Mouse (Mus musculus) testis, postnatal 14 days (tissue): Measurements from ENCODE around the gene Arhgef12.
"Not testable (repeated sequence)": the region's sequence is repeated elsewhere in the genome, so short reads cannot be mapped to it uniquely, and the experiment has no call there.

Source experiments
- DNase-seq: peaks from one replicate; pipeline ENCODE4 v3.0.0; 2021; ENCODE audit warnings: low spot score

Gene Arhgef12

DNA sequence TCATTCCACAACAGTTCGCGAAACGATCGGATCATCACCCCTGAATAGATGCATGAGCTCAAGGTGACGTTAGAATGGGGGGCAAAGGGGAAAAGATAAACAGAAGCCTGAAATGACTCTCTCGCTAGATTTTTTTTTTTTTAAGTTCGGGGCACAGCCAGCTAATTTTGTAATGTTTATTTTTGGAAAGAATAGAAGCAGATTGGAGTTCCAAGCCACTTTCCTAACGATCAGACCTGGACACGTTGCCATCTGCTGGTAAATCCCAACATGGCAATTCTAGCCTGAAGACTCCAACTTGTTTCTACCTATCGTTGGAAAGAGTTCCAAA is at the start of gene Arhgef12:
TSS of gene Arhgef12 (minus strand) at position 53 of the 331 bp plus-strand sequence.
- no peak for DNase-seq

DNA sequence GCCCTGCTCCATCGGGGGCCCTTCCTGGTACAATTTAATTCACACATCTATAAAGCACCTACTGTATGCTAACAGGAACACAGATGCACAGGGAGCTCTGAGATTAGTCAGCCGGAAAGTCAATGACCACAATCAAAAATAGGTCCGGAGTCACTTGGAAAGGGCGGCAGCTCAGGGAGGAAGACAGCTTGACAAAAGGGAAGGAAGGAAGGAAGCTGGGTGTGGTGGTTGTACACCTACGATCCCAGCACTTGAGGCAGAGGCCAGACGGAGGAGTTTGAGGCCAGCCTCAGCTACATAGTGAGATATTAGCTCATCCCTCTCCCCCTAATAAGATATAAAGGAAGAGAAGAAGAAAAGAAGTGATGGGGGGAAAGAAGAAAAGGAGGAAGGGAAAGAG is 48.9 kb upstream of the Arhgef12 start:
- DNase-seq: no peak

DNA sequence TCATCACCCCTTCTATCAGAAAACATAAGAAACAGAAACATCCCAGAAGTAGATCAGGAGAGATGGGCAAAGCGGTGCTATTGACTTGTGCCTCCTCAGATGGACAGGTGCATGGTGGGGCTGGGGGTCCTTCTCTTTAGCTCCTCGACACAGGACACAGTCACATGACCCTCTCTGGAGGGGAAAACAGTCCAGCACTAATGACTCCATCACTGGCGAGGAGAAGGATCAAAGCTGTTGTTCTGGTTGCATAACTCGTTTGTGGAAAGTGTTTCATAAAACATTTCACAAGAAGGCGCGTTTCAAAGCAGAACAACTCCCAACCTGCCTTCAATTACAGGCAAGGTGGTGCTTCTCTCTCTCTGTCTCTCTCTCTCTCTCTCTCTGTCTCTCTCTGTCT is 44.7 kb upstream of the Arhgef12 start:
- no peak for DNase-seq

DNA sequence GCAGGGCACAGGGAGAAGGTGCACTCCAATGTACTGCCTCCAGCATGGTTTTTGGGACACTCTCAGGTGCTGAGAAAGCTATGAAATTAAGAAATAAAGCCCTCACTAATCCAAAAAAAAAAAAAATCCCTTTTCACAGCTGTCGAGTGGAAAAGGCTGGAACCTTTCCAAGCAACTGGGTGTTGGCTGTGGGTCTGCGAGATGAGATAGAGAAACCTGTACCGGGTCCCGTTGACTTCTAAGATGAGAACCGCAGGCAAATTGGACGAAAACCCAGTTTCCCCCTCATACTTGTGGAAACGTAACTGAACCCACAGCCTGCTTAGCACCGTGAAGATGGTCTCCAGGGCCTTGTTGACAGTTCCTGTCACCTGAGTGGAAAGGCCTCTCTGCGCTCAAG is 43.9 kb upstream of the Arhgef12 start:
- no peak for DNase-seq

DNA sequence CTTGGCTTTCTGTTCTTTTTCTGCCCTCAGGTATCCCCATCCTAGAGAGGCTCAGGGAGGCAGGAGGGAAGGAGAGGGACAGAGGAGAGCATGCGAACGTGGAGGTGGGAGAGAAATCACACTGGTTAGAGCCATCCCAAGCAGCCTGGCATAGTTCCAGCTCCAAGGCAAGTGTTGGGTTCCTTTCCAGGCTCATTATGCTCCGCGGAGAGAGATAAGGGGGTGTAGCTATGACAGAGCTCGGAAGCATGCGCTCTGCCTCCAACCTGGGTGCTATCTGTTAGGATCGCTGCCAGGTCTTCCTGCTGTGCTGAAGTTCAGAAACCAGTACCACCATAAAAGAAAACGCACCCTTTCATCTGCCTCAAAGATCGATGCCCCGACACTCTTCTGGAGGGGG is 43.0 kb upstream of the Arhgef12 start:
- peak; percentile 26 for DNase-seq

DNA sequence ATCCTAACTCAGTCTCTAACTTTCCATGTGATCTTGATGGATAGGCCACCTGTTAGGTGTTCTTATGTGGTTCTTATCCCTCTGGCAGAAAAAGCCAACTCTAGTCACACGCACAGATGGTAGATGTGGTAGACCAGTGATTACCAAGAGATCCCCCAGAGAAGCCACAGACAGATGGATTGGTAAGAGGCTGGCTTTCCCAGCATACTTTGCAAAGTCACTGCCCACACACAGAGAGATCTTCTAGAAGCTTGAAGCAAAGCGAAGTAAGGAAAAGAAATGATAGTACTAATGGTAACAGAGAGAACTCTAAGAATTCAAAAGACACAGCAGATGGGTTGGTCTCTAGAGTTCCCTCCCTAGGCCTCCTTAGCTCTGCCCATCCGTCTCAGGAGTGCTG is 42.5 kb upstream of the Arhgef12 start:
- no peak for DNase-seq

DNA sequence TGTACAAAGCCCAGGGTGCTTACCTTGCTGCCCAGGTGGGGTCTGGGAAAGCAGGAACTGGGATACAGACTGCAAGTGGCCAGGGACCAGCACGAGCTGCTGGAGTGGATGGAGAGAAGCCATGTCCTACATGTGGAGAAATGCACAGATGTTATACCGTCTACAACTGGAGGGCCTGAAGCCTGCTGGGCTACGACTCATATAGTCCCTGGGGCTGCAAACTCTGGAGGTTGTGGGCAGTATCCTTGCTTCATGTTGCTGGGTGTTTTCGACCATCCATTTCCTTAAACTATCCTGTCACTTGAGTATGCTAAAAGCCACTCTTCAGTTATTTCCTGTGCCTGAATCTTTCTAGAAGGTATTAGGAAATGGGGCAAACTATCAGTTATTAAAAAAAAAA is 38.2 kb upstream of the Arhgef12 start:
- no peak for DNase-seq

DNA sequence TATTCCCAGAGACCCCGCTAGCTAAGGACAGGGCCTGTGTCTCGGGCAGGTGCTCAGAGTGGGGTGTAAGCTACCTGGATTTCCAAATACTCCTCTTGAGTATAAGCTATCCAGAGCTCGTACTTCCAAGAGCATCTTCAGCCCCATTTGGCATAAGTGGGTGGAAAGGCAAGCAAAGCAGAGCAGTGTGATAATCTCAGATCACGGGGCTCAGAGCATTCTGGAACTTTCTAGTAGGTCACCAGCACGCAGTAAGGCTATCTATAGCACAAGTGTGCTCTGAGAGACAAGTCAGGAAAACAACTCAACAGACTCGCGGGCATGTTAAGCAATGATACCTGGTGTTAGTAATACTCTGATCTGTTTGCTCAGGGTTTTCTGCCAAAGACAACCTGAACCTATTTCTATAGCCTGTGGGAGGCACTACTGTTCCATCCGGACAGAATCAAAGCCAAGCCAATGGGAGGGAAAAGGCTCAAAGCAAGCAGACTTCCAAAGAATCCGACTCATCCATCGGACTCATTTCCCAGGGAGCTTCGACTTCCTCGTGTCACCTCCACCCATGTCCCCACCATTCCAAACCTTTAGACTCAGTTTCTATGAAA is 37.3 kb upstream of the Arhgef12 start:
- no peak for DNase-seq

DNA sequence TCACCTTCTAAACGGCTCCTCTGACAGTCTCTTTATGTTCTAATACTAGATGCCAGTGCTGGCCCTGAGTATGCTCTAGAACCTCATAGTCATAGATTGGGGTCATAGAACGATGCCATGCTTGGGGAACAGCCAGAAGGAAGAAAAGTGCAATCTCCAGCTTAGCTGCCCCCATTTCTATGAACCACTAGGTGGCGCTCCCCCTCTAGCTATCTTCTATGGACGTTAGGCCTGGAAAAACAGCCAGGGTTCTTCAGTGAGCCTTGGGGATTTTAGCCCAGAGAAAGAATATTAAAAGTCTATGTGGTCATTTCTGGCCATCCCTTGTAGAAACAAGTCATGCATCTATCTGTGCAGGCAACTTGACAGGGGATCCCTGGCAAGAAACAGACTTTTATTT is 34.8 kb upstream of the Arhgef12 start:
- peak; percentile 39 for DNase-seq

DNA sequence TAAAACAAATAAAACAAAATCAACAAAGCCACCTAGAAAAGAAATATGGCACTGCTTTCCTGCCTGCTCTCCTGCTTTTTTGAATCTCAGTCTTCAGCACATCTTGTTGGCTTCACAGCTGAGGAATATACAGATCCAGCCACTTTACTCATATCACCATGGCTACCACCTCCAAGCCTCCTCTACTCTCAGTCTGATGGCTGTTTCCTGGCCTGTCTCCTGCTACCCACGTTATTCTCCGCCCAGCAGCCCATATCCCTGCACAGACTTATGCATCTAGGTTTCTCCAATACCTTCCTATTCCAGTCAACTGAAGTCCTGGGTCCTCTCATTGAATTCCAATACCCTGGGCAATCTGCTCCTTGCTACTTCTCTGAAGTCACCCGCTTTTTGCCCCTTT is 26.5 kb upstream of the Arhgef12 start:
- no peak for DNase-seq

DNA sequence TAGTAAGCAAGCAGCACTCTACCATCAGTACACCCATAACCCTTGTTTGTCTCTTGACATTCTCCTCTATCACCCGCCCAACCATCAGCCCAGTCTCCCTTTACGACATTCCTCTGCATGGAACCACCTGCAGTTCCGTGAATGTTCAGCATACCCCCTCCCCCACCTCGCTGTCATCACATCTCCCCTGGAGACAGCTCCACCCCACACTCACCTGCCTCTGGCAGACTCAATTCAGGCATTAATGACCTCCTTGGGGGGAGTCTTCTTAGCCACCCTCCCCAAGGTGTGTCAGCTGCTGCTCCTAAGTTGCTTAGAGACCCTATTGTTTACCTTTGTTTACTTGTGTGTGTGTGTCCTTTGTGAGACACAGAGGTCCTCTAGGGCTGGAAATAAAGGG is 25.3 kb upstream of the Arhgef12 start:
- DNase-seq: no peak

DNA sequence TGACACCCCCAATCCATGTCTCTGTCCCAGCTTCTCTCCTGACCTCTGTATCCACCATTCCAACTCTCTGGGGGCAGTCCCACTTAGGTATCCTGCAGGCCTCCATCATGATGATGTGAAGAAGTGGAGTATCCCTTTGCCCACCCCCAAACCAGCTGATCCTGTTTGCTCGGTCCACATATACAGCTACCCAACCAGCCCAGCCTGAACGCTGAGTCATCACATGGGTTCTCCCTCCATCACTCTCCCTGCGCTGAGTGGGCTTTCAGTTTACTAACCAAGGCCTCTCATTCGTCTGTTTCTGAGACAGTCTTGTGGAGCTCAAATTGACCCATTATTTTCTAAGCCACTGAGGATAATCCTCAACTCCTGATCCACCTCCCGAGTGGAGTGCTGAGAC is 24.9 kb upstream of the Arhgef12 start:
- DNase-seq: no peak

DNA sequence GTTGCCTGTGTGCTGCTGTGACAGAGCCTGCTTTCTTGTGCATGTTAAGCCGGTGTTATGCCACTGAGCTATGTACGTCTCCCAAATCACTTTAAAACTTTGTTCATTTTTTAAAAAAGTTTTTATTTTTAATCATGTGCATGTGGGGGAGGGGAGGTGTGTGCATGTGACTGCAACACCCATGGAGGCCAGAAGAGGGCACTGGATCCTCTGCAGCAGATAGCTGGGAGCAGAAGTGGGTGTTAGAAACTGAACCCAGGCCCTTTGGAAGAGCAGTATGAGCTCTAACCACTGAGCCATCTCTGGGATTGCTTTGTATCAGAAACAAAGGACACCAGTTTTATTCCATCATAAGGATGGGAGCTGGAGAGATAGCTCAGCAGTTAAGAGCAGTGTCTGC is 23.6 kb upstream of the Arhgef12 start:
- no peak for DNase-seq

DNA sequence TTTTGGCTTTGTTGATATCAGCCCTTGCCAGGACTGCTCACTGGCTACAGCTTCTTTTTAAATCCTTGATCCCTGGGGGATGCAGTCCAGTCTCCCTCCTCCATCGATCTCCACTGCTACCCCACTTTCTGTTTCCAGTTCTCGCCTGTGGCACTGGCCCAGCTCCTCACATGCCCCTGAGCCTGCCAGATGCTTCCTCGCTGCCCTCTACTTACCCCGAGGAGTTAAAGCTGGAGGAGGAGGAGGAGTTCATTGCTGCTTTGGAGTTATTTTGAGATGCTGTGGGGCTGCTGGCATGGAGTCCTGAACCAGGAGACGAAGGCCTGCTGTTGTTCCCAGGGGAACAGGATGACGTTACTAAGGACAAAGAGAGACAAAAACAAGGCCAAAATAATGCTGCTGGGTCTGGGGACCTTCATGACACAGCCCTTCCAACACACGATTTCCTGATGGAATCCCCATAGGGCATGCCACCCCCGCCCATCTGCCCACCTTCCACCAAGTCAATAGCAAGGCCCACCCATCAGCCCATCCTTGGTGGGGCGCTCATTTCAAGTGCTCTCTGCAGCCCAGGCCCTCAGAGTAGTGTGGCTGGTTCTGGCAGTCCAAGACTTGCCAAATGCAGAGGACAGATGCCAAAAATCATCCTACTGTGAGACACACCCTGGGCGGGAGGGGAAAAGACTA is 20.2 kb upstream of the Arhgef12 start:
- no peak for DNase-seq

DNA sequence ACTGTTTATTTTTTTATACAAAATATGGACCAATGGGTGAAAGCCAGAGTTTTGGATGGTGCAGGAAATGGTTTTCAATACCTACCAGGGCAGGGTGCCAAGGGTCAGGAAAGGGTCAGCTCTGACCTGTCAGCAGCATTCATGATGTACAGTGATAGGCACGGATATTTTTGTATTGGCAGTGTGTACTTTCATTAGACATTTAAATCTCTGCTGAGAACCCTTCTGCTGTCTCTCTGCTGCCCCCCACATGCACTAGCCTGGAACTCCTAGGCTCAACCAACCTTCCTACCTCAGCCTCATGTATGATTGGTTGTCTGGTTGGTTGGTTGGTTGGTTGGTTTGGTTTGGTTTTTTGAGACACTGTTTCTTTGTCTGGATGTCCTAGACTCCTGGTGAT is 15.3 kb upstream of the Arhgef12 start:
- DNase-seq: no peak

DNA sequence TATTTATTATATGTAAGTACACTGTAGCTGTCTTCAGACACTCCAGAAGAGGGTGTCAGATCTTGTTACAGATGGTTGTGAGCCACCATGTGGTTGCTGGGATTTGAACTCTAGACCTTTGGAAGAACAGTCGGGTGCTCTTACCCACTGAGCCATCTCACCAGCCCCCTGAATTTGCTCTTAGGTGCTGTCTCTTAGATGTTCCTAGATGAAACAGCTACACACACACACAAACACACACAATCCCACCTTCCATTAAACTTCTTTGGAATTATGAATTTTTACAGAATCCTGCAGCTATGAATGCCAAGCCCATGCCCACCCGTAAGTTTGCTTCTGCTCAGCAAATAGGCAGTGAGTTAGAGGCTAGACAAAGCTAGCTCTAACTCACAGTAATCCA is 14.9 kb upstream of the Arhgef12 start:
- not testable (repeated sequence) for DNase-seq

DNA sequence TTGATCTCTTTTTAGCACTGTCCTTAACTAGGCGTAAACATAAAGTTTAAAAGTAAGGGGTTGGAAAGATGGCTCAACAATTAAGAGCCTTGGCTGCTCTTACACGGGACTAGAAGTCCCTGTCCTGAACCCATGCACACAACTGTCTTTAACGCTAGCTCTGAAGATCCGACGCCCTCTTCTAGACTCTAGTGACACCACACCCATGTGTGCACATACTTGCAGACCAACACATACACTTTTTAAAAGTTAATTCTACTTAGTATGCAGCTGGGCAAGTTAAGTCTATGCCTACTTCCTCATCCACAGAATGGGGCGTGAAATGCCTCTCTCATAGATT is 9.9 kb upstream of the Arhgef12 start:
- no peak for DNase-seq

DNA sequence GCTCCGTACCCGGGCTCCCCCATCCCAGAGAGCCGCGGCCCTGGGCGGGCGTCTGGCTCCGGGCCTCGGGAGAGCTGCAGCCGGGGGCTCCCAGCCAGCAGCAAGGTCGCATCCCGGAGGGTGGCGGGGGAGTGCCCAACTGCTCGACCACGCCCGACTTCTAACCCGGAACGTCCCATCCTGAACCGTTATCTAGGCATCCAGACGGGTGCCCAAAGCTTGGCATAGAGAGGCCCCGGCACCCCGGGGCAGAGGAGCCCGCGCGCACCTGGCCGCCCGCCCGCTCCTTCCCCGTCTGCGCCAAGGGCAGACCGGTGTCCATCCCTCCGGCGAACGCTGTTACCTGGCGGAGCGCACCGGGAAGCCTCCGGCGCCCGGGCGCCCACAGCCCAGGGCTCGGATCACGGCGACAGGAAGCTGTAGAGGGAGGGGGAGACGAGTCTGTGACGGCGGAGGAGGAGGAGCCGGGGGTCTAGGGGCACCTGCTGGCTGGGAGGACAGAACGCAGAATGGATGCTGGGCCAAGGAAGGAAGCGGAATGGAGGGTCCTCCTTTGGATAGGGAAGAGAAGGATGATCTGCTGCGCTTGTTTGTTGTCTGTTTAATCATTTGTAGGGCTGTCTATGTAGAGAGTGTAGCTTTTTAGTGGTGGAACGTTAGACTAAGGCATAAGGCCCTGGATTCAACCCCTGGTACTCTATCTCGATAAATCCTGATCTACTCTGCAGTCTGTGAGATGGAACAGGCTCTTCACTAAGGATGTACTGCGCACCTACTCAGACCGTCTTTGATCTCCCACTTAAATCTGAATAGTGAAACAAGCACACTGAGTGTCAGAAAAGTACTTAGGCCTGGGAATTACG is 9.3 kb upstream of the Arhgef12 start, which contains the start of gene Tmem136:
TSS of gene Tmem136 (minus strand) at position 437 of the 863 bp plus-strand sequence.
- DNase-seq: peak; percentile 31

DNA sequence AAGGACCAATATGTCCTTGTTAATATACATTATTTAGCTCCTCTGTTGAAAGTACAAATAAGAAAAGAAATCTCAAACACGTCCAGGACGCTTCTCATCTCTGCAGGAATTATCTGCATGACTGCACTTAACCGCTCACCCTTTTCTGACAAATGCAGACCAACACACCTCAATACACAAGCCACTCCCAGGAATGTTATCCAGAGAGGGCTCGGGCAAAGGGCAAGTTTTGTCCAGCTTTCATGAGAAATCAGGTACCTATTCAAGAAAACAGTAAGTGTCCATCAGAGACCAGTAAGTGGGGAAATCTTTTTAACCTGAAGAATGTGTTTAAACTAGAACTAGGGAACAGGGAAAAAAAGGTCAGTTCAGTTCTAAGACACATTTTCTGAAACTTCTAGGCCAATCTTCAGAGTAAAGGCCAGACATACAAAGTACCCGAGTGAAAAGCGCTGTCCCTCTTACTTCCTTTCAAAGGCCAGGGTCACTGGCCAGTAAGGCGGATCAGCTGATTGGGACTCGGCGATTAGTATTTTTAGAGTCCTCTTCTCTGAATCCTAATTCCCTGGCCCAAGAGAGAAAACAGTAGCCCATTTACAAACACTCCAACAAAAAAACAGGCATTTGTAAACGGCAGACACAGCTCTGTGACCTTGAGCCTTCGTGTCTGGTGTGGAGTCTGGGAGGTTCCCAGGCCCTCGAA is 8.5 kb upstream of the Arhgef12 start:
- DNase-seq: no peak

DNA sequence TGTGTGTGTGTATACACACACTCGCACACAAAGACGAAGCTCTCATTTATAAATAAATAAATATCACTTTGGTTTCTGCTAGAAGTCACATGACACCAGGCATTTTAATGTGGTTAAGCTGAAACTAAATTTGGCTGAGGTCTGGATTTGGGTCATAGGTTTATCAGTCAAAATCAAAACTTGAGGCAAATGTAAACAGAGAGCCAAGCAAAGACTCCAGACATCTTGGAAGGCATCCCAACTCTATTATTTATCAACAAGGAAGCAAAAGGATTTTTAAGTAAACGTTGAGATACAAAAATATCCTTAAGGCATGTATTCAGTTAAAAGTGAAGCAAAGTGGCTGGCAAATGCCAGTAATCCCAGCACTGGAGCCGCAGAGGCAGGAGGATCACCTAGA is 7.8 kb upstream of the Arhgef12 start:
- no peak for DNase-seq

DNA sequence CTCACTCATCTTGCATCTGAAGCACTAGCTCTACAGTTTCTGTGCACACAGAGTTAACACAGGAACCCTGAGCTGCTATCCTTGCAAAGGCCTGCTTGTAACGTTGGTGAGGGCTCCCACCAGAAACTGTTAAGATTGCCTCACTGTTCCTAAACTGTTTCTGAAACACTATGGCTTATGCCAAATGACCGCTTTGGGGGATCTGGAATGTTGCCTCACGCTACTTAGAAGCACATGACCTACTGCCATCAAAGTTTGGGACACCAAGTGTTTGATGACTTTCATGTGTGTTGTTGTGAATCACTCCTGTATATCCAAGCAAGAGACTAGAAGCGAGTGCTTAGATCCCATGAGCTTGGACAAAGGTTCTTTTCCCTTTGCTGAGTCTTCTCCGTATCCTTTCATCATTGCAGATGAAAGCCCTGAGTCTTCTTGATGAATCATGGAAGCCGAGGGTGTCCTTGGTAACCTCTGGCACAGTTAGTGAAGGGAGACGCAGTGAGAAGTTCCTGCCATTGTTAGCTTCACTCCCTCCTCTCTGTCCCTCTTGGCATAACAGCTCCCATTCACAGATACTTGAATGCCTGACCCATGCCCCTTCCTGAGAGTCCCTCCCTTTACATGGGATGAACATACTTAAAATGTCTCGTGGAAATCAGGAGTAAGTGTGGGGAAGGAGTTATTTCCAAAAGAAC is 3.4 kb upstream of the Arhgef12 start:
- no peak for DNase-seq

DNA sequence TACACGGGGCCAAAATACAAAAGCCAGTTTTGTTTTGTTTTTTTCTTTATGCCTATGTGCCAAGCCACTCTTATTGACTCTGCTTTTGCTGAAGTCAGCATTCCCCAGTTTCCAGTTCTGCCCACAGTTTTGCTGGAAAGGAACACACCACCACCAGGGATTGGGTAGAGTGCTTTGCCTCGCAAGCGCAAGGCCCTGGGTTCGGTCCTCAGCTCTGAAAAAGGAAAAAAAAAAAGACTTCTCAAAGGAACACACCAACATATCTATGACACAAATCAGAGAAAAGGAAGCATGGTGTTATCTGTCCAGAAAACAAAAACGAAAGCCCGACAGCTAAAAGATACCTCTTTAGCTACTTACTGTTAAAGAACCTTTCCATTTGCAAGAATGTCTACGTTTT is 2.1 kb upstream of the Arhgef12 start:
- no peak for DNase-seq
